Mouse (Mus musculus) bone marrow macrophage, adult 2 months (primary cell): ENCODE results near the gene Nfix. TPM values are rescaled to one million over a fixed set of nuclear protein-coding genes. Genes with fewer than 3 reads are reported as not detected.
"Not testable (repeated sequence)": the region's sequence is repeated elsewhere in the genome, so short reads cannot be mapped to it uniquely, and the experiment has no call there.

Experiments used
- H3K27ac ChIP-seq: 2 replicates; pipeline ENCODE4 v1.5.1; 2012; ENCODE audit warnings: low read depth, low read length; ENCODE audit not compliant: insufficient read depth
- H3K4me1 ChIP-seq: 2 replicates; pipeline ENCODE4 v1.6.1; 2012; ENCODE audit warnings: low read length; ENCODE audit not compliant: control insufficient read depth, insufficient read depth
- H3K4me3 ChIP-seq: 2 replicates; pipeline ENCODE4 v1.5.1; 2012; ENCODE audit warnings: mild to moderate bottlenecking, low read length, moderate library complexity; ENCODE audit not compliant: insufficient read depth
- CTCF ChIP-seq: IDR thresholded peaks from 2 replicates; pipeline ENCODE4 v1.5.1; 2012; ENCODE audit warnings: low read depth, mild to moderate bottlenecking, low read length, moderate library complexity
- POLR2A ChIP-seq: IDR thresholded peaks from 2 replicates; pipeline ENCODE4 v1.6.1; 2012; ENCODE audit warnings: mild to moderate bottlenecking, low read depth, low read length, borderline replicate concordance
- polyA plus RNA-seq: library from polyadenylated mRNA; stranded (reverse); fragments of >200 nt; gene quantifications from 2 replicates; pipeline ENCODE4 v1.2.4, GENCODE M21; 2012; ENCODE audit not compliant: missing spikeins, insufficient read depth, insufficient read length

Nfix gene
- polyA plus RNA-seq, 1 experiment: 12.5 TPM

DNA sequence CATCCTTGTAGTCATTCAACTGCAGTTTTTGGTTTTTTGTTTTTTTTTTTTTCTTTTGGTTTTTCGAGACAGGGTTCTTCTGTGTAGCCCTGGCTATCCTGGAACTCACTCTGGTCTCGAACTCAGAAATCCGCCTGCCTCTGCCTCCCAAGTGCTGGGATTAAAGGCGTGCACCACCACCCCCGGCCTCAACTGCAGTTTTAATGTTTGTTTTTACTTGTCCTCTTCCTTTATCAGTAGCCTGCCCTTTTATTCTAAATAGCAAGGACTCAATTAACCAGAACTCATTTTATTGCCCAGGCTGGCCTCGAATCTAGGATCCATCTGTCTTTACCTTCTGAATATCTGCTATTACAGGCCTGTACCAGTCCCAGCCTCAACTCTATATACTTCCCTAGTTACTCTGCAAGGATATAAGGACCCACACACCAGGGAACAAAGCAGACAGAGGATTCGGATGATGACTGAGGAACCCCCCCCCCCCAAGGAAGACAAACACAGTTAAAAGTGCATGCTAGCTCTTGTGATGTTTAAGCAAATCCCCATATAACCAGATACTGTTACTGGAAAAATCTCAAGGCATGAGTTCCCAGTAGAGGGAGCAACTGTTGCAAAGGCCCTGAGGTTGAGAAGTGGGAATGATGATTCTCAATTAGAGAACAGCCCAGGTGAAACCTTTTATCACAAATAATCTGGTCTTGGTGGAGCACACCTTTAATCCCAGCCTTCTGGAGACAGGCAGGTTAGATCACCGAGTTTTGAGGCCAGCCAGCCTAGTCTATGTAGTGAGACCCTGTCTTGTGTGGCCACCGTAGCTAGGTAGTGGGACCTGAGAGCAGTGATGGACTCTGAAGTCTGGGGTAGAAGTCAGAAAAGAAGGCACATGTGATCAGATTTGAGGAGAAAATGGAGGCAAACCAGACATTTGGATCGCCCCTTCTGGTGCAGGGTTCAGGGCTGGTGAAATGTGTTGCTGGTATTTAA is 32.9 kb upstream of the Nfix start:
- Histone ChIP-seq H3K4me1 (peaks cover 4% of the 10 kb centered on the region), H3K27ac (peak overlapping the region; percentile 52; the same call in 1 of the 2 replicates), H3K4me3 (peak overlapping the region; percentile 95)
- TF ChIP-seq POLR2A (no peak), CTCF (no peak)

DNA sequence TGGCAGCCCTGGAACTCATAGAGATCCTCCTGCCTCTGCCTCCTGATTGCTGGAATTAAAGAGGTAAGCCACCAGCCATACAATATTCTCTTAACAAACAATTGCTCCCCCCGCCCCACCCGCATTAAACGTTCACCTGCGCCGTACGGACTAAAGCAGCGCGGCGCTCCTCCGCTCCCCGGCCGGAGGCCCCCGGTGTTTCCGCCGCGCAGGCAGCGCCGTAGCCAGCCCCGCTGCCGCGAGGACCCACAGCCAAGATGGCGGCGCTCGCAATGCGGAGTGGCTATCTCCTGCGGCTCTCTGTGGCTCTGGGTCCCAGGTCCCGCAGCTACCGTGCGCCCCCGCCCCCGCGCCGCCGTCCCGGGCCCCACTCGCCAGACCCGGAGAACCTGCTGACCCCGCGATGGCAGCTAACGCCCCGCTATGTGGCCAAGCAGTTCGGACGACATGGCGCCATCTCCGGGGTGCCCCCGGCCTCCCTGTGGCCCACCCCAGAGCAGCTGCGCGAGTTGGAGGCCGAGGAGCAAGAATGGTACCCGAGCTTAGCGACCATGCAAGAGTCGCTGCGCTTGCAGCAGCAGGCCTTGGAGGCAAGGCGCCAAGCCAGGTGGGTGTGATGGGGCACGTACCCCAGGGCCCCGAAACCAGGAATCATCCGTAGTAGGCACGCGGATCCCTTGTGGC is 32.0 kb upstream of the Nfix start:
- no peak for TF ChIP-seq CTCF
- no peak for TF ChIP-seq POLR2A
- Histone ChIP-seq H3K4me3 (peak overlapping the region; percentile 95), H3K4me1 (peaks cover 4% of the 10 kb centered on the region), H3K27ac (peak overlapping the region; percentile 68)

DNA sequence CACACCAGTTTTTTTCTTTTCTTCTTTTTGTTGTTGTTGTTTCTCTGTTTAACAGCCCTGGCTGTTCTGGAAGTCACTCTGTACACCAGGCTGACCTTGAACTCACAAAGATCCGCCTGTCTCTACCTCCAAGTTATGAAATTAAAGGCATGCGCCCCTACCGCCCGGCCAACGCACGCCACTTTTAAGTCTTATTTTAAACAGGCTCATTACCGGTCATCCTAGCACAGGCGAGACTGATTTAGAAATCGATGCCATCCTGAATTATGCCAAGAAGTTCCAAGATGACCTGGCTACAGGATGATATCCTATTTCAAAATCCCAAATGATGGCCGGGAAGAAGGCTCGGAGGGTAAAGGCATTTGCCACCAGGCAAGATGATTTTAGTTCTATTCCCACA is 31.3 kb upstream of the Nfix start, which contains the start of gene Gadd45gip1:
Gadd45gip1 (plus strand) TSS at position 33 of the 400 bp plus-strand sequence.
- no peak for TF ChIP-seq CTCF
- no peak for TF ChIP-seq POLR2A
- Histone ChIP-seq H3K27ac (peak within 1 kb of the TSS; percentile 68), H3K4me1 (peaks cover 4% of the 10 kb centered on the region), H3K4me3 (peak within 1 kb of the TSS; percentile 95)

DNA sequence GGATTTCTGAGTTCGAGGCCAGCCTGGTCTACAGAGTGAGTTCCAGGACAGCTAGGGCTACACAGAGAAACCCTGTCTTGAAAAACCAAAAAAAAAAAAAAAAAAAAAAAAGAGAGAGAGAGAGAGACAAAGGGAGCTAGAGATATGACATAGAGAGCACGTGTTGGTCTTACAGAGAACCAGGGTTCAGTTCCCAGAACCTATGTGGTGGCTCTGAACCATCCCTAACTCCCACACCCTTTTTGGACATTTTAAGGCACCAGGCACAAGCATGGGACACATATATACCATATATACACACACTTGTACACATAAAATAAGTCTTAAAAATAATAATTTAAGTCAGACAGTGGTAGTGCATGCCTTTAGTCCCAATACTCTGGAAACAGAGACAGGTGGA is 26.4 kb upstream of the Nfix start:
- H3K4me1 ChIP-seq, H3K27ac ChIP-seq, H3K4me3 ChIP-seq: not testable (repeated sequence)

DNA sequence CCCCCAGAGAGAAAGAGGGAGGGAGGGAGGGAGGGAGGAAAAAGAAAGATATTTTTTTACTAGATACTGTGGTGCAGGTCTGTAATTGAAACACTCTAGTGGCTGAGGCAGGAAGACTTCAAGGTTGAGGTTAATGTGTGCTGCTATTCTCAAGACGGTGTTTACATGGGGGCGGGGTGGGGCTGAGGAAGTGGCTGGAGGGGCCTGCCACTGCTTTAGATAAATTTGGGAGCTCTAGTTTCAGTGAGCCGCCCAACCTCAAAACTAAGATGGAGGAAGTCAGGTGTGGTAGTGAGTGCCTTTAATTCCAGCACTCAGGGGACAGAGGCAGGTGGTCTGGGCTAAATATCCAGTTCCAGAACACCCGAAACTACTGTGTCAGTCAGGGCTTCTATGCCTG is 25.5 kb upstream of the Nfix start:
- Histone ChIP-seq H3K4me3 (no peak overlapping the region), H3K4me1 (no peaks in the 10 kb centered on the region), H3K27ac (no peak overlapping the region)
- no peak for TF ChIP-seq POLR2A
- TF ChIP-seq CTCF: no peak

DNA sequence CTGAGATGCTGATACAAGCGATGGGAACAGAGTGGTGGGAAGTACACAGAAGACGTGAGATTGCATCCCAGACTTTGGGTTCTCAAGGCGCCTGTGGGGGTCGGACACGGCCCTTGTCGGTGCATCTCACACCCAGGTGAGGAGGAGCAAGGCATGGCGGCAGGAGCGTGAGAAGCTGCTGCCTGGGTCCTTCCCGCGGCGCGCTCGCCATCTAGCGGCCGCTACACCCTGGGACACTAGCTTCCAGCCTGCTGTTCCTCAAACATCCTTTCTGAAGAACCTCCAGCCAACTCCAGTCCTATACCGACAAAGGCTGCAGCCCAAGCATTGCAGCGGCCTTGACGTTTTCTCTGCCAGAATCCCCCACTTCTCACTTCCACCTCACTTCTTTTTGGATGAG is 23.5 kb upstream of the Nfix start:
- Histone ChIP-seq H3K4me3 (no peak overlapping the region), H3K4me1 (no peaks in the 10 kb centered on the region), H3K27ac (no peak overlapping the region)
- TF ChIP-seq CTCF: peak; percentile 42; the same call in 1 of the 2 replicates
- no peak for TF ChIP-seq POLR2A

DNA sequence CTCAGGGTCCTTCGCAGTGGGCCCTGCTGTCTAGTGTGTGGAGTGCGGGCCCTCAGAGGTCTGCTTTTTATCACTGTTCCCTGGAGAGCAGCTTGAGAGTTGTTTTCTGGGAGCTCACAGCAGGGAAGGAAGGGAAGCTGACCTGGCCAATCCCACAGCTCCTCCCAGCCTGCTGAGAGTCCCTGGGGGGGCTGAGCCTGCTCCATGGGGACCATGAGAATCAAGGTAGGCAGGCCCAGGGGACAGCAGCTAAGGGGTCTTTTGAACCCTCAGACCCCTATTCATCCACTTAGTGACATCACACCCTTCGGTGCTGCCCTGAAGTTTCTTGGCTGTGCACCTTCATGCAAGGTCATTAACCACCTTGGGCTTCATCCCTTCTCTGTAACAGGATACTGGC is 22.6 kb upstream of the Nfix start, which contains the start of gene Dand5:
Dand5 (minus strand) TSS at position 101 of the 400 bp plus-strand sequence.
- H3K4me3 ChIP-seq: no peak within 1 kb of the TSS
- no peaks in the 10 kb centered on the region for H3K4me1 ChIP-seq
- no peak within 1 kb of the TSS for H3K27ac ChIP-seq
- TF ChIP-seq POLR2A (no peak), CTCF (no peak)

DNA sequence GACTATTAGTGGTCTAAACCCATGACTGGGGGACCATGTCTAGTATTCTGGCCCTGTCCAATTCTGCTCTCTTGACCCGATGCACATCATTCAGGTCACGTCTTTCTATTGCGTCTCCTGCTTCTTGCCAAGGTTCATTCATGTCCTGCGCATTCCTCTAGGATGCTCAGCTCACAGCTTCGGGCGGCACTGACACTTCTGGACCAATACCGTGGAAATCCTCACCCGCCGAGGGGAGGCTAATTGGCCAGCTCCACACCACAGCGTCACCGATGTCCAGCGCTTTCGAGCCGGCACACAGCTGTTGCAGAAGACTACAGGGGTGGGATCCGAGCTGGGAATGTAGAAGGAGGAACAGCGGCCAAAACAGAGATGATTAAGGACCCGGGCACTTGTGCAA is 16.0 kb upstream of the Nfix start:
- H3K4me3 ChIP-seq: no peak overlapping the region
- TF ChIP-seq POLR2A: no peak
- no peak for TF ChIP-seq CTCF
- peaks cover 5% of the 10 kb centered on the region for H3K4me1 ChIP-seq
- H3K27ac ChIP-seq: no peak overlapping the region

DNA sequence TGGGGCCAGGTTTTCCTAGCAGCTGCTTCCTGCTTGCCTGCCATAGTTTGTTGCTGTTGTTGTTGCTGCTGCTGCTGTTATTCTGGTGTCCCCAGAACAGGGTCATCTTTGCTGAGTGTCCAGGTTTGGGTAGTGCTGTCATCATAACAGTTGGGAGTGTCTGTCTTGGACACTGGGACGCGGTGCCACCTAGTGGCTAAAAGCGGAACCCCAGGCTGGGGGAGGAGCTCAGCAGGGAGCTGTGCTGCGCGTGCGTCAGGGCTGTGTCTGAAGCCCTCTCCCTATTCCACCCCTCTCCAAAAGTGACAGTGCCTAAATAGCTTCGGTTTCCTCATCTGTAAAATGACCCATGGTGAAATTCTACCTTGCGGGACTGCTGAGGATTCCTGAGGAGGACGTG is 15.4 kb upstream of the Nfix start:
- Histone ChIP-seq H3K27ac (no peak overlapping the region), H3K4me3 (no peak overlapping the region), H3K4me1 (peaks cover 5% of the 10 kb centered on the region)
- TF ChIP-seq CTCF (peak; percentile 63; the same call in 1 of the 2 replicates), POLR2A (no peak)
